Mouse (Mus musculus) adrenal gland, postnatal 36 days (tissue): ENCODE results near the gene Syt2. TPM values are rescaled to one million over a fixed set of nuclear protein-coding genes. Genes with fewer than 3 reads are reported as not detected.
A peak's percentile ranks its signal among the peaks of the same experiment; 100 is the strongest.

Experiments used
- DNase-seq, 2 experiments: peaks; one replicate each; pipeline ENCODE4 v3.0.0; 2021; ENCODE audit warnings: mixed read lengths in 1 of 2
- total RNA-seq, 2 experiments: library from RNA; stranded (reverse); gene quantifications; 2 replicates each; pipeline ENCODE4 v1.2.3; 2021

Syt2 gene
- total RNA-seq, 2 experiments from 2014 or later, result 0.07 to 0.36 TPM

DNA sequence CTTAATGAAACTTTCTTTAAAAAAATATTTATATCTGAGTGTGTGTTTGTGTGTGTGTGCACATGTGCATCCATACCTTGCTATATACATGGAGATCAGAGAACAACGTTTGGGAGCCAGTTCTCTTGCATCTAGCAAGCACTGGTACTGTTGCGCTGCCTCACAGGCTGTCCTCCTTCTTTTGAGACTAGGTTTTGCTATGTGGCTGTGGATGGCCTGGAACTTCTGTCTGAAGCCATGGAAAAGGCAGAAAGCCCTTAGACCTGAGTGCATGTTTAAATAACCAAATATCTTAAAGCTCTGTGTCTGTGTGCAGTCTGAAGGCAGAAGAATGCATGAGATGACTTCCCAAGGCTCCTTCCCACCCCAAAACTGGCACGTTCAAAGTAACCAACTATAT lies 126.3 kb downstream of the Syt2 start:
- no peak for DNase-seq

DNA sequence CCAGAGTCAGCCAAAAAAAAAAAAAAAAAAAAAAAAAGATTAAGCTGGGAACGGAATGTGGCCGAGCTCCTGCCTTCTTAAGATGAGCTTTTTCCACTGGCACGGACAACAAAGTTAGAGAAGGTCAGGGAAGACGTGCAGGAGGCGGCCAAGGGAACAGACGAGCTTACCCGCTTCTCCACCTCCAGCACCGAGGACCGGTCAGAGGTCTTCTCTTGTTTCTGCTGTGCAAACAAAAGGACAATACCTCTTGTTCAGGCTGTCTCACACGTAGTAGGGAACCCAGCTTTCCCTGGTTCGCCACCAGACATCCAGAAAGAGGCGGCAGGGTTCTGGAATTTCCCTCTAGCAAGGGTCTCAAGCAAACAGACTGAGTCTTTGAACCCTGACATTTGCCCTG lies 126.8 kb downstream of the Syt2 start:
- peak in 1 of 2 experiments; percentile 36 for DNase-seq

DNA sequence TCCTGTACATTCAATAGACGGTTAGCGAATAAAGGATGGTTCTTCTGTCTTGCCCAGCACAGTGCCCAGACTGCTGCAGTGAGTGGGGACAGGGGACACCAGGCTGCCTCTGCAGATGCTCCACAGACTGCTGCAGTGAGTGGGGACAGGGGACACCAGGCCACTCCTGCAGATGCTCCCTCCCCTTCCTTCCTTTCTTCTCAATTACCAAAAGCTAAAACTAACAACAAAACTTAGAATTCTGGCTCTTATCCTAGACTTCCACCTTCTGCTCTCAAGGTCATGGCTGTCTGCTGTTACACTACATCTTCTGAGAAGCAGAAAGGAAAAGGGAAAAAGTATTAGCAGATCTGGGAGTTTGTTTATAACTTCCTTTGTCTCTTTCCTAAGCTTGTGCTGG lies 127.8 kb downstream of the Syt2 start:
- DNase-seq, result no peak

DNA sequence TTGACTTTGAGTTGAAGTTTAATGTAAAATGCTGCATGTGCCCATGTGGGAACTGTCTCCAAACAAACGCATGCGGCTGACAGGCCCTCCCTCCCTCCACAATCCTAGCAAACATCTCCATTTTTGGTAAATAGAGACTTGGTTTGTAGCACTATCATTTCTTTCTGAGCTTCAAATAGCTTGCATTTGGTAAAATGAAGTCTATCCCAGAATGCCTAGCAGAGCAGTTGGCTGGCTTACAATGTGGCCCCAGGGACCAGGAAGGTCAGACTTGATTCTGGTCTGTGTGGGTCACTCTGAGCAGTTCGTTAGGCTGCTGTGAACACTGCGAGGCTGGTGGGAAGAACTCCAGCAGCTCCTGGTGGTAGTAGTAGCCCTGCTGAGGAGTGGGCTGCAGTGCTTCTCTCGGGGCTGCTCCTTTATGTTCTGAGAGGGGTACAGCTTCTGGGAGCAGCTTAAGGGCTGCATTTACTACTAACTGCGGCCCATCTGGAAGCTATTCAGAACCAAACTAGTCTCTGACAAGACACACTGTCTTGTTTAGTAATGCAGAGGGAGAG lies 128.3 kb downstream of the Syt2 start:
- peak in 1 of 2 experiments; percentile 48 for DNase-seq

DNA sequence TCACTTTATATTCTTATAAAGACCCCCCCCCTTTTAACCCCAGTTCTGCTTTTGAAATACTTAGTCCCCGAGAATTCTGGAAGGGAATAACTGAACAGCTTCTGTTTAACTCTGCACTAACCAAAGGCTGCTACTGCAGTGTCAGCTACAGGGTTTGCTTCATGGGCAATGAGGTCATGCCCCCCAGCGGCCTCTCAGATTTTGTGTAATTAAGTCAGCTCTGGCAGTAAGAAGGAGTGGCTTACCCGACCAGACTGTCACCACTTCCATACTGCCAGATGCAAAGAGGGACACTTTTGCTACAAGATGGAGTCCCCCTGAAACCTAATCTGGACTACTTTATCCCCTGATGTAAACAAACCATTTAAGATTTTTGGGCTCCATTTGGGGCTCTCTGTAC lies 129.2 kb downstream of the Syt2 start:
- DNase-seq, result no peak

DNA sequence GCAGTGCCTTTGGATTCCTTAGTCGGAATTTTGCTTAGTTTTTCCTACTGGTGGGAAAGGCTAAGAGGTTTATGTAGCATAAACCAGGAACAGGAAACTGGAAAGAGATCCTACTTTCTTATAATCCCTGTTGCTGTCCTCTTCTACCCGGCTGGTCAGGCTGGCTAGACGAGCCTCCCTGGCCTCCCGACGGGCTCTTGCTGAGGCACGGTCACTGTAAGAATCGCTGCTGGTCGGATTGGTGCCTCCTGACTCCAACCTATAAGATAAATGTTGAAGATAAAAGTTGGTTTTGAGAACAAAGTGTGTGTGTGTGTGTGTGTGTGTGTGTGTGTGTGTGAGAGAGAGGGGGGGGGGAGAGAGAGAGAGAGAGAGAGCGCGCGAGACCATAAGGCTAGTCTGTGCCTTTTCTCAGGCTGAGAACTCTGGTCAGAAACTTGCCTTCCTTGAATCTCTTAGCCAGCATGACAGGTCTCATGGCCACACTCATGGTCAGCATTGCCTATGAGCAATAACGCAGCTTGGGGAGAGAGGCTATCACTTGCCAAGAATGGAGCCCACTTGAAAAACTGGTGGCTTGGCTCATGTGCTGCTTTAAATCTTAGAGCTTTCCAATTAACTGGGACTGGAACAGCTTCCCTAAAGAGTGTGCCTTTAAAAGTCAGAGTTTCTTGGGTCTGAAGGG lies 130.9 kb downstream of the Syt2 start:
- peak in 1 of 2 experiments; percentile 54 for DNase-seq

DNA sequence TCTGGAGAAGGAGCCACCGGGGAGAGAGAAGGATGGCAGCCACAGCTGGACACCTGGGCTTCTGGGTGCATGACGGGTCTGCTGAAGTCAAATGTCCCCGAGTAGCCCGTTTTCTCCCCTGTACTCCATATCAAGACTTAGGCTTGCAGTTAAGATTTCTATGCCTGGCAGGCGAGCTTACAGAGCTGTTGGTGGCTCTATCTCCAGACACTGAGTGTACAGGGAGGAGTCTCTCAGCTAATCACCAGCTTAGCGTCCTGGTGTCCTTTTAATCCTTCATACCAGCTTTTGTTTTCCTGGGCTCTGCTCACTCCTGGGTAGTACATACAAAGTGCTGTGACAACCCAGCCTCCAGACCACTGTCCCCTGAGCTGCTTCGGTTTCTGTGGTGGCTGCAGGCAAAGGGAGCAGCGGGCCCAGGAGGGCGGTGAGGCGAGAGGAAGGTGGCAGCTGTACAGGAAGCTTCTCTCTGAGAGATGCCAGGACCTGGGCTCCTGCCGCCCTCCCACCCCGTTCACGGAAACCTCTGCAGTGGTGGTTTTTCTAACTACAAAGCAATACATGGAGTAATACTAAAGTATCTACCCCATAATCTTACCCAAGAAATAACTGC lies 131.6 kb downstream of the Syt2 start:
- no peak for DNase-seq

DNA sequence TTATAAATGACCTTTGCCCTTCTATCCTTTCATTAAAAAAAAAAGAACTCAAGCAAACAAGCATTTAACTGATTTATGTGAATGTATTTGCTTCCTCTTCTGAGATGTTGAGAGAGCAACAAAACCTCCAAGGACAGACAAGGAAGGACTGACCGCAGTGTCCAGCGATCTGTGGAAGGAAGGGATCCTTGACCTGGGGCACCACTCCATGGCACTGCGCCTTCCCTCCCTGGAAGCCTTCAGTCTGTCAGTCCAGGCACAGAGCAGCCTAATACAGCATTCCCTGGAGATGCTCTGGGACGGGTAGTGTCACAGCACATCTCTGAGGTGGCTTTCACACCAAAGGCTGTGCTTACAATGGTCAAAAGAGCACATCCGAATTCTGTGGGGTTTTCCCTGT lies 136.3 kb downstream of the Syt2 start:
- peak in 1 of 2 experiments; percentile 40 for DNase-seq

DNA sequence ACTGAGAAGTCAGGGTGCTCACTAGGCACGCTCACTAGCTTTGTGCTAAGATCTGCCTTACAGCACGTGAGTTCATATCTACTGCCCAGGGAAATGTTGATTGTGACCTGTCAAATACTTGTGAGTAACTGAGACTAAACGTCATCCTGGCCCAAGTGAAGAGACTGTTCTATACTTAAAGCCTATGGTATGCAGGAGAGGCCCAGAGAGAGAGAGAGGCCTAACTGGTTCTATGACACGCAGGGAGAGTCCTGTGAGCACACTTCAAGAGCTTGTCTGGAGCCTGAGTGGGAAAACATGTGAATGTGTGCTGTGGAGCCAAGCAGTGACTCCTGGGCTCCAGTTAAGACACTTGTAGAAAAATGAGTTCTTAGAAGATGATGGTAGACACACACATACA lies 137.5 kb downstream of the Syt2 start:
- no peak for DNase-seq

DNA sequence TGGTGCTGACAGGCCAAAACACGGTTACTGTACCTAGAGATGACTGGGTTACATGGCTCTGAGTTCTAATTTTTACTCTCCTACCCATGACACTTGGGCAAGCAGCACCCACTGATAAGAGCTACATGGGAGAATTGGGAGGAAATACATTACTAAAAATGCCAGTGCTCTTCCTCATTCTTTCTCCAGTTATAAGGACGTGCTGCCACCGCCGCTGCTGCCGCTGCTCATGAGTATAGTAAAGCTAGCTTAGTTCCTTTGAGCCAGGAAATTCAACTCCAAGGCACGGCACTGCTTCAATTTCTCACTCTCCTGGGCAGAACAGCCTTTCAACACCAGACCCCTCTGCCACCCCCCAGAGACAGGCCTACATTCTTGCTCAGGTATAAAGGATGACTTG lies 138.0 kb downstream of the Syt2 start:
- DNase-seq, result no peak

DNA sequence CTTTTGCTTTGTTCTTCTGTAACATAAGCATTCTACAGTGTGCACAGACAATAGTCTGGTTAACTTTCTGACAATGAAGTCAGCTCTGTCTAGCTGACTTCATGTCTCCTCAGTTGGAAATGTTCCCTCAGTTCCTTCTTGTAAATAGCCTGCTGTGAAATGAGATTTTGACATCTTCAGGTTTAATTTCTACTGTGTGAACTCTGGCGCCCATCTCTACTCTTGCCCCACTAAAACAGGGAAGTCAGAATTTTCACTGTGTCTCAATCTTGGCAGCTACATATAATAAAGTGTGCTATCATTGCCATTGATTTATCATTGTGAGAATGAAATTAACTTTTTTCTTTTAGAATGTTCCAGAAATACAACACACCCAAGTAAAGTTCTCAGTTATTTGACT lies 138.4 kb downstream of the Syt2 start:
- no peak for DNase-seq

DNA sequence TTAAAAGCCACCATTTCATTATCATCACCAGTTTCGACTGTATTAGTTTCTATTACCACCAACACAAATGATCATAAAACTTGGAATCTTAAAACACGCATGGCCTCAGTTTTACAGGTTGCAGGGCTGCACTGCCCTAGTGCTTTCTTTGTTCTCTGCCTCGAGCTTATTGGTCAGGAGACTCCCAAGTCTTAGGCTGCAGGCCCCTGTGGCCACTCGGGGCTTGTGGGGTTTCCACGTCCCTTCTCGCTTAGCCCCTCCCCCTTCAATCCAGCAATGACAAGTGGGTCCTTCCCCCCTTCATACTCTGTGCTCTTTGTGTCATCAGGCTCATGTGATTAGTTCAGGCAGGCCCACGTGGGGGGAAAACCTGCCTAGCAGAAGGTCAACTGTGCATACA lies 141.6 kb downstream of the Syt2 start:
- no peak for DNase-seq

DNA sequence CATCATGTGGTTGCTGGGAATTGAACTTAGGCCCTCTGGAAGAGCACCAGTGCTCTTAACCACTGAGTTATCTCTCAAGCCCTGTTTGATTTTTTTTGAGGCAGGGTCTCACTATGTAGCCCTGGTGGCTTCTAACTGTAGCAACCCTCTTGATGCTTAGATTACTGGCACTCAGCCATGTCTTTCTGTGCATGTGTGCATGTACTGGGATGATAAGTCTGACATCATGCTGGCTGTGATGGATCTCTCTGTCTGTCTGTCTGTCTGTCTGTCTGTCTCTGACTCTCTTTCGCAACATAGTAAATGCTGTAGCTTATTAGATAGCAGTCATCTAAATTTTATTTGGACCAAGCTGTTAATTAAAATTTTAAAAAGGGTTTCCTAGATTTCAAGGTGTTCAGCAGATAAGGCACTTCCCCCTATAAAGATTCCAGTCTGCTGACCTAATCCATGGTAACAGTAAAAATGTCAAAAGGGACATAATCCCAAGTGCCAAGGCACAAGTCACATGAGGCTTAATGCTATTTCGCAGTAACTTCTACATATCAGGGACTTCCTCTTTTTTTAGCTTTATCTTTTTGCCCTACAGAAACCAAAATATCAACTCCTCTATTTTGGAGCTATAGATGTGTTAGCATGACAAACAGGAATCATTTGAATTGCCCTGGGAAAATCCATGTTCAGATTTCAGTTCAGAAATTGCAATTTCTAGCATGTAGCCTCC lies 144.4 kb downstream of the Syt2 start:
- DNase-seq, result no peak

DNA sequence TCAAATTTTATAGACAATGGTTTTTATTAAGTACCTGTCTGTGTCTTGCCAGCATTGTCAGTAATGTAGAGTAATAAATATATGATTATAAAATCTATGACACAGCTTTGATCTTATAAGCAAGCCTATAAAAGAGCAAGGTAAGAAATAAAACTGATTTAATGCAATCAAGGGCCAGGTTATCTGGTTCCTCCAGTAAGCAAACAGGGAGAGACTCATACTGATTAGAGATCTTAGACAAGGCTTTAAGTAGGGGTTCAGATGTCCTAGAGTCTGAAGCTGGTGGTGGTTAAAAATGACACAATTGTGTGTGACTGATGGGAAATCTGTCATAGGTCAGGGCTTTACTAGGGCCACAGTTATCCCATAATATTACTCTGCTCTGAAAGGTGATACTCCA lies 145.0 kb downstream of the Syt2 start:
- no peak for DNase-seq

DNA sequence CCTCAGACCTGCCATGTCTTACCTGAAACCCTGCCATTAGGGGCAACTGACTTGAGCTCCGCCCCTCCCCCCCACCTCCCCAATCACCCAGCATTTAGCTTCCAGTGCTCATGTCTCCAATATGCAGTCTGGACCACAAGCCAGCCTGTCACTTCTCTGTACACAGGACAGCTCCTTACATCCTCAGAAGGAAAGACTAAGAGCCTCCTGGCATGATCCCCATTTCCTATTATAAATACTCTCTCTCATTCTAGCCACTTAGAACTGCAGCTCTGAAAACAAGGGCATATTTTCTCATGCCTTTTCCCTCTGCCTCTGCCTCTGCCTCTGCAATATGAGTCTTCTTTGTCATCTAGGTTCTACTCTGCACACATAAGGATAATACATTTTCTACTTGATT lies 149.6 kb downstream of the Syt2 start:
- no peak for DNase-seq

DNA sequence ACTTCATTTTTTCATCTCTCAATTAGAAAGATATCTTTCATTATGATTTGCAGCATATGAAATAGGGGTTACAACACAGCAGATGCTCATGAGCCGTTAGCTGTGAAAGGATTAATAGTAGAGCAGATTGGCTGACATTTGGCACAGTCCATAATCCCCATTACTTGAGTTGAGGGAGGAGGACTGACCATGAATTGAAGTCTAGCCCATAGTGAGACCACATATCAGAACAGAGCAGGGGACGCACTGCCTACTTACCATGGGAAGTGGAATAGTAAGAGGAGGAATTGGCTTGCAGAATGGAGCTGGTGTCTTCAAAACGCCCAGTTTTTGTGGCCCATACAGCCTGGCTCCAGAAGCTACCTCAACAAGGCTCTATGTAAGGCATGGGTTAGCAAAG lies 150.1 kb downstream of the Syt2 start:
- no peak for DNase-seq

DNA sequence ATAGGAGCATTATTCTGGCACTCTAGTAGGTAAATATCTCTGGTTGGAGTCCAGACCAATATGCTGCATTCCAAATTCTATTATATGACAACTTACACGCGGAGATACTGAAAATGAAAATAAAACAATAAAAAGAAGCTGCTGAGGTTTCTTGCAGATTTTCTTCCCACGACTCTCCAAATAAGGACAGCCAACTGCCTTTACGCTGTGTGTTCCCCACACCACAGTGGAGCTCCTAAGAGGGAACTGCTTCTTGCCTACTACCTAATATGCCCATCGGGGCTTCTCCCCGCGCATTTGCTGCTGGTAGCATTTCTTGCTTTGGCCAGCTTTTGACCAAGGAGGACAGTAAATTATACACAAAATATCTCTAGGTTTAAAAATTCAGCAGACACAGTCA lies 155.3 kb downstream of the Syt2 start:
- no peak for DNase-seq

DNA sequence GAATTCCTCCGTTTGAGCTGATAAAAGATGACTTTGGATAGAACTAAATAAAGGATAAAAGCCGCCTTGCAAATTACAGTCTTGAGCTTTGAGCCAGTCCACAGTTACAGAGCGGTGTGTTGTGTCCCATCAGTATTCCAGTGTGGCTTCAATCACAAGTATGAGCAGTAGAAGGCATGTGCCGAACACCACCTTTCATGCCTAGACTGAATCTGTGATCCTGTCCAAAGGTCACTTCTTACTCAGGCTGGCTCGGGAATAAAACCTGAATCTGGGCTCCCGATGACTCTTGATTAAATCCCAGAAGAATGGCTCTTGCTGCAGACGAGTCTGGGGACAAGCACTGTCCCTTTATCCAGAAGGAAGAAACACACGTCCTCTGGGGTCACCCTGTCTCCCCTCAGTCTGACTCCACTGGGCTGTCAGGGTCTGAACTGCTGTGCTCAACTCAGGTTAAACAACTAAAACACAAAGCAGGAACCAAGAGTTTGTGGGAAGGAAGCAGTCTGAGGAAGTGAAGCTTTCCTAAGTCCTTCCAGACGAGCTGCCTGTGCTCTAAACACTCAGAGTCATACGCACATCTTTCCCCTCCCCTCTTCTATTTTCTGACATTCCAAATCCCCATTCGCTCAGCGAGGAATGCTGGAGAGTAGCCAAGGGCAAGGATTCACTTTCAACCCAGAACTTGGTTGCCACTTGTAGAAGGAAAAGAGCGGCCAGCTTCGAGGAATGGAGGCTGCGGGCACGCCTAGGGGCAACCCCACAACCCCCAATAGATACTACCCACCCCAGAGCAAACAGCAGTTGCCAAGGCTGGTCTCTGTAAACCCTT lies 157.0 kb downstream of the Syt2 start:
- peak; percentile 70 to 82 for DNase-seq

DNA sequence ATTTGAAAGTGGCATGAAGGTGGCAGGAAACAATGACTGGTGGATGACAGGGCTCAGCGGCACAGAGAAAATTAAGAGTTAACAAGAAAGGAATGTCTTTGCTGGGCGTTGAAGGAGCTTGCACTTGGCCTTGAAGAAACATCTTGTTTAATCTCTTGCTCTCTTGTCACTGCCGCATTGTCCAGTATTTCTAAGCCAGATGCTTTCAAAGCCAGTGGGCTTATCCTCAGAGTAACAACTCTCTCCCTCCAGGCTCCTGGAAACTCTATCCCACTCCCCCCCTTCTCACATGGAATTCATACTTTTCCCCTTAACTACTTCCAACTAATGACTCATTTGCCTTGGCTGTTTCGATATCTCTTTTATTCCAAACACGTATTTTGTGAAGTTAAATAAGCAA lies 157.9 kb downstream of the Syt2 start:
- no peak for DNase-seq

DNA sequence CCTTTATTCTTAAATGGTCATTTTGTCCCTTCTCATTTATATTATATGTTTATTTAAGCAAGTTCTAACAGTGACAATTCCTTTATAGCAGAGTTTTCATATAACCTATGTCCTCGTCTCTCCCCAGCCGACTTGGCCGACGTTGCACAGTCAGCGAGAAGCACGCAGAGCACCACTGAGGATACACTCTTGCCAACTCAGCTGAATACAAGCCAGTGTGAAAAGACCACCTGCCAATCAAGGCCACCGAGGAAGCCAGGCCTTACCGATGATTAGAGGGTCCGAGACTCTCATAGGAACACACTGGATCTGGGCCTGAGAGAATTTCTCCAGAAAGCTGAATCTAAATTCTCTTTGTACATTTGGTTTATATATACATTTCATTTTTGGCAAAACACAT lies 159.0 kb downstream of the Syt2 start:
- DNase-seq, result no peak
